Mouse (Mus musculus) ES-E14 (cell line): ENCODE data around the gene Rcan1.

Experiments
- HCFC1 ChIP-seq: IDR thresholded peaks from 2 replicates; pipeline ENCODE4 v1.6.1; 2012; ENCODE audit warnings: low read length, inconsistent platforms, borderline replicate concordance; ENCODE audit not compliant: insufficient read depth
- MAFK ChIP-seq: IDR thresholded peaks from 2 replicates; pipeline ENCODE4 v1.6.1; 2014; ENCODE audit warnings: mild to moderate bottlenecking, low read depth, low read length, inconsistent platforms; ENCODE audit not compliant: insufficient read depth
- ZC3H11A ChIP-seq: IDR thresholded peaks from 2 replicates; pipeline ENCODE4 v1.6.1; 2012; ENCODE audit warnings: low read depth, mild to moderate bottlenecking, inconsistent platforms, low read length, borderline replicate concordance

DNA sequence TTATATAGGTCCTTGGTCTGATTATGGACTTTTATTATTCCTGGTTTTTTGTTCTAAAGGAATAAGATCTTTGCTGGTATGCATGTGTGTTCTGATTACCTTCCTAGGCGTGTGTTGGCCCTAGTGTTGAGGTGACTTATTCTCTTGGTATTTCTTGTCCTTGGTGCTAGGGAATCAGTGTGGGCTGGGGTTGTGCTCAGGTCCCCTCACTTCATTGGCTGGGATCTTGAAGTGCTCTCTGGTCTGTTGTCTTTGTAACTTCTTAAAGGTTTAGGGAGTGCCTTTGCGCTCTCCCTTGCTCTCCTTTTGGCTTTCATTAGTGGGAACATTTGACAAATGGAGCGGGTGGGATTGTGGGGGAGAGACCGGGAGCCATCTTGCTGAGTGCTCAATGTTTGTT, 36.9 kb upstream of the Rcan1 start:
- TF ChIP-seq HCFC1 (no peak), ZC3H11A (no peak), MAFK (no peak)
